Mouse (Mus musculus) brain, embryonic 14.5 days (tissue): ENCODE measurements at regions not wholly inside any gene's neighbourhood (a gene's known extent, or its start where the extent isn't known, plus 50 kb on each side); places are given as distances from the start of the nearest gene placed in this dataset.

ENCODE experiments used
- DNase-seq: peaks from one replicate; pipeline ENCODE4 v3.0.0-alpha.2; 2011; ENCODE audit warnings: low read depth
- CTCF ChIP-seq: fragments of 200-500 bp; IDR thresholded peaks from 2 replicates; pipeline ENCODE4 v1.5.1; 2012; ENCODE audit warnings: inconsistent platforms, mild to moderate bottlenecking, moderate library complexity, borderline replicate concordance; ENCODE audit not compliant: insufficient read depth, insufficient read length; ENCODE audit errors: extremely low read depth
- POLR2A ChIP-seq: fragments of 200-500 bp; IDR thresholded peaks from 2 replicates; pipeline ENCODE4 v1.6.1; 2012; ENCODE audit warnings: mild to moderate bottlenecking, inconsistent platforms, borderline replicate concordance; ENCODE audit not compliant: poor library complexity, insufficient read depth, insufficient read length, severe bottlenecking; ENCODE audit errors: extremely low read depth

DNA sequence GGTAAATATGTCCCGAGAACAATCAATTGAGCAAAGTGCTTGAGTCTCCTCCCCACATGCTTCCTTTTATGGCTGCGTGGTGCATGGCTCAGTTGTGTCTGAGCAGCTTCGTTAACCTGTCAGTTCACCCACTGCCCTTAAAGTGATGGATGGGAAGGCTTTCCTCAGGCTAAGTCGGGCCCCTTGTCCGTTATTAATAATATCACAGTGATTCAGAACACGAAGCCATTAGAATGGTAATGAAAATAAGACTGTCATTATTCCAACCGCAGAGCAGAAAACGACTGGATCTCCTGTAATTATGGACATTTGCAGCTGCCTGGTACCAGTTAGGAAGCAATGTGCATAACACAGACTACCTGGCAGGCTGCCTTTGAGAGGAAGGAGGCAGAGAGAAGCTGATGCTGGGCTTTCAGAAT, 375.9 kb downstream of the Med10 start:
- no peak for TF ChIP-seq POLR2A
- DNase-seq, result peak; percentile 64

DNA sequence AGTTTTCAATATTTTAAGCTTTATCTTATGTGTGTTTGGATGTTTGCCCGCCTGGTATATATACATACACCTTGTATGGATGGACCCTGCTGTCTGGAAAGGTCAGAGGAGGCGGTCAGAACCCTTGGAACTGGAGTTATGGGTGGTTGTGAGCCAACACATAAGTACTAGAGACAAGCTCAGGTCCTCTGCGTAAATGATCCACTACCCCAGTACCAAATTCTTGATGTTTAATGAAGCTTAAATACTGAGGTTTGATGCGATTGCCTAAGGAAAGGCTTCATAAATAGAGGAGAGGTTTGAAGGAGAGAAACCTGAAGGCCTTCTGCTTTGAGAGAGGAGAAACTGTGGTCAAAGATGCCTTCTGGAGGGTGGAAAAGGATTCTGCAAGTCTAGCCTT, 388.8 kb downstream of the Med10 start:
- TF ChIP-seq POLR2A, result no peak
- no peak for TF ChIP-seq CTCF
- no peak for DNase-seq

DNA sequence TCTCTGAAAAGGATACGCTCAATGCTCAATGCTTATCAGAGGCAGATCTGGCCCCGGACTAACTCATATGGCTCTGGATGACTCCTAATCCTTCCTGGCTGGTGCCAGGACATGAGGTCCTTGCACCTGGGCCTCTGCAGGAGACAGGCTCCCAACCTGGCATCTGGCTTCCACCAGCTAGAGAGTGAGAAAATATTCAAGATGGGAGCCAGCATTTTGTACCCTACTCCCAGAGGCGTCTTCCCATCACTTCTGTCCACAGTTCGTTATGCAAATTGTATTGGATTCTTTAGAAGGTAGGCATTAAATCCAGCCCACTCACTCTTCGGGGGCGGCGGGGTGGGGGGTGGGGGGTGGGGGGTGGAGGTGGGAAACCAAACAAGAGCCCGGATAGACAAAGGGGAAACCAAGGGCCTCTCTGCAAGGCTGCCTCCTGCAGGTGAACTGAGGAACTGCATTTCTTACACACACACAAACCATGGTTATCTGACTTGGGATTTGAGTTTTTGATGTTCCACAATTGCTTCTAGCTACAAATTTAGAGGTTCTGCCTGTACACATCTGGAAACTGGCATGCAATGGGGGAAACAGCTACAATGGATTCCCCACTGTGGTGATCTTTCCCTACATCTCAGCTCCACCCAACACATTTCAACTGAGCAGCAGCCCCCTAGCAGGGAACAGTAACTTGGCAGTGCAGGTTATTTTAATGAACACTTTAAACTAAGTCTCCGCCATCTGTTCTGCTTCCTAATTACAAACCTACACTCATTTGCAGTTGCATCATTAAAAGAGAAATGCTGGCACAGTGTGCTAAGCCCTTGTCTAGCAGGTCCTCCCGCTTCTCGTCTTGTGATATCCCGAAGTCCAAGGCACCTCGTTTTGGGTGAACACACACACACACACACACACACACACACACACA, 390.2 kb downstream of the Med10 start:
- TF ChIP-seq CTCF (peak; percentile 42; the same call in 1 of the 2 replicates), POLR2A (no peak)

DNA sequence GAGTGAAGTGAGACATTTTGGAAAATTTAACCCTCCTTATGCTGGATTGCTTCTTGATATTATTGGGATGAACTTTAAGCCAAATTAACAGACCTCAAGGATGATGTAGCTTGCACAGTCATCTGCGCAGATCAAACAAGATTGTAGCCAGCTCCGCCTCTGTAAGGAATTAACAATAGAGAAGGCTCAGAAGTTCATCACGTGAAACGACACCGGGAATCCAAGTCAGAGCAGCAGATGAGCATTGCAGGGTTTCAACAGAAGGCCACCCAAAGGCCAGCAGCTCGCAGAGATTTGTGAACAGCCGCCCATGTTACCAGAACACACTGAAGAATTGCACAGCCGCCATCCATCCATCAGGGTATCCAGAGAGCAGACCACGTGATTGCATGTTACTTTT, 391.1 kb downstream of the Med10 start:
- DNase-seq, result peak; percentile 51
- no peak for TF ChIP-seq CTCF
- TF ChIP-seq POLR2A, result no peak

More for the DNA sequence above, 390.2 kb downstream of the Med10 start:
- peak; percentile 95 for DNase-seq

DNA sequence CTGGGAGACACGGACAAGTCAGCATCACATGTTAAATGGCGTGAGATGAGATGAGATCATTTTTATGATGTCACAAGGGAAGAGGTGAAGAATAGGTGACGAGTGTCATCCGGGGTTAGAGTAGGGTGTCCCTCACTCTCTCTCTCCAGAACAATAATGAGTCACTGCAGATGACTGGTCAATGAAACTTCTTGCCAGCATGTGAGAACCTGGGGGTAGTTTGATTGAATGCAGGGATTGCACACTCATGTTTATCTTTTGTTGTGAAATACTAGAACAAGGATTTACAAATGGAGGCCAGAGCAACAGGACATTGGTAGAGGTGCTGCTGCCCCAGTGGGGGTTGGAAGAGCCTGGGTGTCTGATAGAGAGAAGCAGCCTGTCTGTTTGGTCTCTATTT, 393.7 kb downstream of the Med10 start:
- TF ChIP-seq POLR2A (no peak), CTCF (no peak)

DNA sequence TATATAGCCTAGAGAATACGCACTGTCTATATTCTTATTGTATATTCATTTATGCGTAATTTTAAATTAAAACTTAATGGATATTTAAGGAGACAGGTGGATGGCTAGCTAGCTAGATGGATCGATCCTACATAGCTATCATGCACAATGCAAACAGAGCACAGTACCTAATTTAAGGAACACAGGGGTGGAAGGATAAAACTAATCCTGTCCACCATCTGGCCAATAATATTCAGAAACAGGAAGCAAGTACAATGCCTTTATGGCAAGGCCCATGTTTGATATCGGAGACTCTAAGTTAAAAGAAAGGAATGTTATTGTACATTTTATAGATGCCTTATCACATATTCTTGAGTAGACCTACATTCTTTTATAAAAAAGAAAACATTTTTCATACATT, 396.4 kb downstream of the Med10 start:
- TF ChIP-seq CTCF, result no peak
- TF ChIP-seq POLR2A, result no peak
- no peak for DNase-seq

More for the DNA sequence above, 393.7 kb downstream of the Med10 start:
- no peak for DNase-seq

DNA sequence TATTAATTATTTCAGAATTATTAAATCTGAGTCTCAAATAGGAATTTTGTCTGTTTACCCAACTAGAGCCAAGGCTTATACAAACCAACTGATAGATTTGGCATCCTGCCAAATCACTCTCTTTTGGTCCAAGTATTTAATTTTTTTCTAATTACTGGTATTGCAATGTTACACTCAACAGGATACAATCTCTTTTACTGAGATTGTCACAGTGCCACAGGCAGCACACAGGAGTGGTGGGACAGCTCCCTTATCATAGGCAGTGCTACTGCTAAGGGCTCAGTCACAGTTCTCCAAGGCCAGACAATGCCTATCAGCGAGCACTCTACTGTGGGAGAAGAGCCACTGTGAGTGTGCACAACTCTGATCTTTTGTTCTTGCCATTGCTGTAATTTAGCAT, 396.9 kb downstream of the Med10 start:
- peak; percentile 80 for DNase-seq
- TF ChIP-seq POLR2A (no peak), CTCF (no peak)

DNA sequence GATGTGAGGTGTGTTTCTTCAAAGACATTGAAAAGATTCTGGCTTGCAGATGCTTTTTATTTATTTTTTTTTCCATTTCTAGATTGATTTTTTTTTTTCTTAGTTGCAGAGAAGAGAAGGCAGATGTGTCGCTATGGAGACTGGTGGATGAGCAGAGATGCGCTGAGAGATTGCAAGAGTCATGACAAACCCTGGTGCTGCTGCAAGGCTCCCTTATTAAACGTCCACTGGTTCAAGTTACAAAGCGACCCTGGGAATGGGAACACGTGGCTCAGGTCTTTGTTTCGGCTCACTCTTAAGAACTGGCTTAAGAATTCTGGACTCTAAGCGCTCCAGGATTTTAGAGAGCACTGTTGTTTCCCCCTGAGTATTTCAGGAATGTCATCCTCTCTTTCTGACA, 403.1 kb downstream of the Med10 start:
- TF ChIP-seq CTCF (no peak), POLR2A (no peak)
- DNase-seq, result peak; percentile 66

DNA sequence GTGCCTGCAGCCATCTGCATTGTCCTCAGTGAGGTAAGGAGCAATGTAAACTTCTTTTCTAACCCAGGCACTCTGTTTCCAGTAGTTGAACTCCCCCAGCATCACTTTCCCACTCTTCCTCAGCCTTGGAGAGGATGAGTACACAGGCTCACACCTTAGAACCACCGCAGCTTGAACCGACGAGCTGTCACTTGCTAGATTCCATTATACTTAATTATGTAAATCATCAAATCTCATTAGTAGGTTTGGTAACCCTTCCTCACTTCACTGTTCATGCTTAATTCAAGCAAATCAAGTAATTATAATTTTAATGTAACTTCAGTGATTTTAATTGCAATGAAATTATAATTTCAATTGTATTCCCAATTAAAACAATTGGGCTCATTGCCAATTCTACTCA, 408.0 kb downstream of the Med10 start:
- peak; percentile 34 for DNase-seq
- no peak for TF ChIP-seq POLR2A
- no peak for TF ChIP-seq CTCF

DNA sequence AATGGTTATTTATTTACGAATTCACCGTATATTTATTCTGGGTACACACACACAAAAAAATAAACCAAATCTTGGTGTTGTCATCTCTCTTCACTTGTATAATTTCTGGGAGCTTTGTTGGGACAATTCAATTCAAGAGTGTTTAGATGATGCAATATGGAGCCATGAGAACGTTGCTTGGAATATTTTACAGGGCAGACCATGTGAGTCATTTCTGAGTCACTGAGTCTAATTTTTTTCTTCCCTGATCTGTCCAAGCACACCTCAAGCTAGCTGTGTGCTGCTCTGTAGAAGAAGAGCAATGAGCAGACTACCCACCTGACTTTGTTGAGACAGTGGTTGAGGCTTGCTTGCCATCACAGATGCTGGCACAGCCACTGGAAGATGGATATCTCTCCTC, 410.8 kb downstream of the Med10 start:
- TF ChIP-seq CTCF (no peak), POLR2A (no peak)
- no peak for DNase-seq

DNA sequence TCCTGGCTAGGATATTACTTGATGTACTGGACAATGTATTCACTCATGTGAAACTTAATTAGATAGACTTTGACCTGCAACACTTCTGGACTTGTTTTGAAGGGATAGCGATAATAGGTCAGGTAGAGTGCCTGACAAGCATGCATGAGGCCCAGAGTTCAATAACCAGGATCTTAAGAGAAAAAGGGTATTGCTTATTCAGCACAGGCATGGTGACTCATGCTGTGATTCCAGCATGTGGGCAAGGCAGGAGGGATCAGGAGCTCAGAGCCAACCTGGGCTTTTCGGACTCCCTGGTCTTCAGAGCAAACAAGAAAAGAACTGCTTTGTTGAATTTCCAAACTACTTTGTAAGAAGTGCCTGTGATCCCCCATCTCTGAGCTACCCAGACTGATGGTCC, 411.4 kb downstream of the Med10 start:
- DNase-seq, result no peak
- TF ChIP-seq CTCF (no peak), POLR2A (no peak)

DNA sequence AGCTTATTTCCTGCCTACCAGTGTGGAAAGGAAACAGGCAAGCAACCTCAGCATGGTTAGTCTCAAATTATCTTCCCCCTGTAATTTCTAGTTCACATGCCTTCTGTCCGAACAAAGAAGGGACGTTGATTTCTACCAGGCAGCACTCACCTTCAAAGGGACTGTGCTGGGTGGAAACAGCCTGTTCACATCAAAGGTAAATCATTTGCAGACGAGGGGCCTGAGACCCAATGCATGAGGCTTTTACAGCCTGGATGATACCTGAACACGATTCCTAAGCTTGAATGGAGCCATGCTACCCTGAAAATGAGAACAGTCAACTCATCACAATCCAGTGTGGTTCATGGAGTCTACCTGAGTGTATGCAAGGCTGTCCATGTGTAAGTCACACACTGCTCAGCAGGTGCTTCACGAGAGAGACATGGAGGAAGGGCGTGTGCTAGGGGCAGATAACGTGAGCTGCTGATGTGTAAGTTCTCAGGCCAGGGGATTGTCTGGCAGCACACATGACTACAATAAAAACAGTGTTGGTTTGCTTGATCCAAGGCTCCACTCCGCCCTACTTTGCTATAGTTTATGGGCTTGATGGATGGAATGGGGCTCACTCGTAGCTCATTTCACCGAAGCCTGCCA, 411.9 kb downstream of the Med10 start:
- no peak for DNase-seq
- TF ChIP-seq POLR2A (no peak), CTCF (no peak)

DNA sequence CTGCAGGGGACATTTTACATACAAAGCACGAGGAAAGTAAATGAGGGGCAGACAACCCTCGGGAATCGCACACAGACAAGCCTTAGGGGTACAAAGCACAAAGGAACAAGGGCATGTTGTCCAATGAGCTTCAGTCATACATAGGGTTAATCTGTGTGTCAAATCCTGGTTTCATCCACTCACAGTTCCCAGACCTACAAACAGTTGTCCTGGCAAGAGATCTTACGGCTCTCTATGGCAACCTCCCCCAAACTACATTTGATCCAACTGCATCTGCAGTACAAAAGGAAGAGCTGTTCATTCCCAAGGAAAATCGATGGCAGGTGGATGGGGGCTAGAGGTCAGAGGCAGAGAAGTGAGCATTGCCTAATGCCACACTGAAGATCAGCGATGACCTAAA, 413.9 kb downstream of the Med10 start:
- peak; percentile 65 for DNase-seq
- TF ChIP-seq CTCF (no peak), POLR2A (no peak)
